Mouse (Mus musculus) heart, embryonic 16.5 days (tissue): ENCODE results near the gene Ssh2. TPM values are rescaled to one million over a fixed set of nuclear protein-coding genes. Genes with fewer than 3 reads are reported as not detected.
A peak's percentile ranks its signal among the peaks of the same experiment; 100 is the strongest.

Source experiments
- ATAC-seq: fragments of 200-750 bp; cut with Nextera tagmentation; replicated peaks from 2 replicates; pipeline ENCODE4 v1.8.0; 2017; ENCODE audit warnings: moderate number of reproducible peaks; ENCODE audit not compliant: insufficient read depth, low FRiP score; ENCODE audit errors: extremely low read depth
- H3K27ac ChIP-seq: fragments of 300-500 bp; sonication (generic); 2 replicates; pipeline ENCODE4 v1.5.1; 2014; ENCODE audit warnings: mild to moderate bottlenecking, low read length, control low read depth, moderate library complexity
- H3K27me3 ChIP-seq: fragments of 300-500 bp; sonication (generic); 2 replicates; pipeline ENCODE4 v1.6.1; 2014; ENCODE audit warnings: low read length, mixed read lengths; ENCODE audit not compliant: control insufficient read depth, insufficient read depth
- H3K36me3 ChIP-seq: fragments of 300-500 bp; sonication (generic); 2 replicates; pipeline ENCODE4 v1.6.1; 2014; ENCODE audit not compliant: control insufficient read depth, insufficient read depth
- H3K4me1 ChIP-seq: fragments of 300-500 bp; sonication (generic); 2 replicates; pipeline ENCODE4 v1.6.1; 2014; ENCODE audit warnings: low read length, mixed read lengths; ENCODE audit not compliant: control insufficient read depth, insufficient read depth
- H3K4me2 ChIP-seq: fragments of 300-500 bp; sonication (generic); 2 replicates; pipeline ENCODE4 v1.6.1; 2014; ENCODE audit warnings: low read depth, mild to moderate bottlenecking, control low read depth, low read length
- H3K4me3 ChIP-seq: fragments of 300-500 bp; sonication (generic); 2 replicates; pipeline ENCODE4 v1.5.1; 2014; ENCODE audit warnings: mild to moderate bottlenecking, control low read depth, low read length
- H3K9ac ChIP-seq: fragments of 300-500 bp; sonication (generic); 2 replicates; pipeline ENCODE4 v1.6.1; 2014; ENCODE audit warnings: low read length, control low read depth
- H3K9me3 ChIP-seq: fragments of 300-500 bp; sonication (generic); replicated peaks from 2 replicates; pipeline ENCODE4 v1.6.1; 2016; ENCODE audit warnings: low read length; ENCODE audit not compliant: control insufficient read depth
- WGBS: fragments of 180-500 bp; shearing (Covaris S2); extraction: QIAGEN DNeasy Blood & Tissue Kit; methylation state at CpG from one replicate; pipeline ENCODE4 v1.1.7; 2014; 5-methylcytosine and 5-hydroxymethylcytosine counted together
- polyA plus RNA-seq: library from polyadenylated mRNA; unstranded; fragments of >200 nt; fragmentation: Nextera tagmentation; extraction: Ambion mirVana; gene quantifications from 2 replicates; pipeline ENCODE4 v1.2.1, GENCODE M21; 2015

Gene Ssh2
- polyA plus RNA-seq, 1 experiment from 2014 or later: 25.5 TPM

DNA sequence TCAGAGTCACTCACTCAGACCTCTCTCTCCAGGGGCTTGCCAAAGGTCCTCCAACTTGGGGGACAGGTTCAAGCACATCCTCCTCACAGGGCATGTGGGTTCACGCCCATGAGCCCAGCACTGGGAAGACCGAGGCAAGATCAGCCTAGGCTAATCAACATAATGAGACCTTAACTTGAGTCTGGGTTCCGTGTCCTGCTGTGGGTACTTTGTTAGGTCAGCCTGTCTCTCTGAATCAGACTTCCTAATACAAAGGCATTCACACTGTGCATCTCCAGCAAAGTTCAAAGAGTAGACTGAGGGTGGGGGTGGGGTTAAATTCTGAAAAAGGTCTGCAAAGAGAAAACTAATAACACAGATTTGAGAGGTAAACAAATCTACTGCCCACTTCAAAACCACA, 249.0 kb downstream of the Ssh2 start:
- WGBS: 72% methylated on average over 3 of the region's 3 CpGs
- Histone ChIP-seq H3K9ac (peak overlapping the region; percentile 23; the same call in 1 of the 2 replicates), H3K4me1 (peaks cover 43% of the 10 kb centered on the region), H3K4me3 (no peak overlapping the region), H3K27me3 (no peaks in the 10 kb centered on the region; the same call in 1 of the 2 replicates), H3K36me3 (0 out of 2 replicates have a peak, but pooled peaks cover 2% of the 10 kb centered on the region), H3K4me2 (no peak overlapping the region), H3K27ac (peak overlapping the region; percentile 97), H3K9me3 (no peaks in the 10 kb centered on the region)
- no peak for ATAC-seq

DNA sequence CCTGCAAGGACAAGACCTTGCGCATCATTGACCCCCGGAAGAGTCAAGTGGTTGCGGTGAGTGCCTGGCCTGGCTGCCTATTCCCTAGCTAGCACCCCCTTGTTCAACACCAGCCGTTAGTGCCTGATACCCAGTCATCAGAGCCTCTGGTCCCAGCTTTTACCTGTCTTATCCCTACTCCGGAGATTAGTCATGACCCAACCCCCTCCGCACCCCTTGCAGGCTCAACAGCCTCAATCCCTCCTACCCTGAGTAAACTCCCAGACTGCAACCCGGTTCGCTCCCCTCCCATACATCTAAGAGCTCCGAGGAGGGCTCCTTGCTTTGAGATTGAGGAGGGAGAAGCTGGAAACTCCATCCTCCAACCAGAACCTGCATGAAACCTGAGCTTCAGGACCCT, 250.5 kb downstream of the Ssh2 start:
- Histone ChIP-seq H3K27ac (no peak overlapping the region), H3K27me3 (no peaks in the 10 kb centered on the region; the same call in 1 of the 2 replicates), H3K9me3 (no peaks in the 10 kb centered on the region), H3K4me1 (peaks cover 36% of the 10 kb centered on the region), H3K4me2 (no peak overlapping the region), H3K4me3 (no peak overlapping the region), H3K9ac (no peak overlapping the region), H3K36me3 (peaks cover 6% of the 10 kb centered on the region; the same call in 1 of the 2 replicates)
- 41% methylated on average over 9 of the region's 9 CpGs for WGBS
- no peak for ATAC-seq

DNA sequence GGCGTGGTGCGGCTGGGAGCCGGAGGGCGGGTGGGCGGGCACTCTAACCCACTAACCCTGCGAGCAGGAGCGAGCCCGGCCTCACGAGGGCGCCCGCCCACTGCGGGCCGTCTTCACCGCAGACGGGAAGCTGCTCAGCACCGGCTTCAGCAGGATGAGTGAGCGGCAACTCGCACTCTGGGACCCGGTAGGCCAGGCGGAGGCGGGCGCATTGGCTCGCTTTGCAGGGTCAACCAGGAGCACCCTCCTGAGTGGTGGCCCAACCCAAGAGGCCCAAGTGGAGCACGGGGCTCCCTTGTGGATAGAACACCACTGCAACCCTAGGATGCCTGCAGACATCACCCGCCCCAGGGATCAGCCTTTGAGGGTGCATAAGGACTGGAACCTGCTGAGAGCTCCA, 251.1 kb downstream of the Ssh2 start:
- H3K4me2 ChIP-seq: peak overlapping the region; percentile 25; the same call in 1 of the 2 replicates
- no peak overlapping the region for H3K4me3 ChIP-seq
- 13% methylated on average over 25 of the region's 25 CpGs for WGBS
- H3K36me3 ChIP-seq: peaks cover 12% of the 10 kb centered on the region
- H3K27ac ChIP-seq: no peak overlapping the region
- ATAC-seq: no peak
- H3K9ac ChIP-seq: no peak overlapping the region
- H3K4me1 ChIP-seq: peaks cover 33% of the 10 kb centered on the region
- no peaks in the 10 kb centered on the region; the same call in 1 of the 2 replicates for H3K27me3 ChIP-seq
- no peaks in the 10 kb centered on the region for H3K9me3 ChIP-seq

DNA sequence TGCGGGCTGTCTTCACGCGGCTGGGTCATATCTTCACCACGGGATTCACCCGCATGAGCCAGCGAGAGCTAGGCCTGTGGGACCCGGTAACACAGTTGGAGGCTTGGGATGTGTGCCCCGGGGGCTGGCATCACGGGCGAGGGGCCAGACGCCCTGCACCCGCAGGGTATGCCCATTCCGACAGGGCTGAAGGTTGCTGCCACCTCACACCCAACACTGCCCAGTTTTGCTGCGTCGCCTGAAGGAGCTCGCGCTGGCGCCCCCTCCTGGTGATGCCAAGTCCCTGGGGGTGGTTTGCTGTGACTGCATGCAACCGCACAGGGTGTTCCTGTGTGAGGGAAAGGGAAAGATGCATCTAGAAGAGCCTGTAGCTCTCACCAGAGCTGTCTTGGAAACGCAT, 251.7 kb downstream of the Ssh2 start:
- Histone ChIP-seq H3K36me3 (peaks cover 13% of the 10 kb centered on the region), H3K9me3 (no peaks in the 10 kb centered on the region), H3K4me1 (peaks cover 33% of the 10 kb centered on the region), H3K4me3 (peak overlapping the region; percentile 18; the same call in 1 of the 2 replicates), H3K9ac (peak overlapping the region; percentile 16; the same call in 1 of the 2 replicates), H3K27me3 (no peaks in the 10 kb centered on the region; the same call in 1 of the 2 replicates), H3K27ac (no peak overlapping the region), H3K4me2 (peak overlapping the region; percentile 25; the same call in 1 of the 2 replicates)
- no peak for ATAC-seq
- 20% methylated on average over 20 of the region's 20 CpGs for WGBS

DNA sequence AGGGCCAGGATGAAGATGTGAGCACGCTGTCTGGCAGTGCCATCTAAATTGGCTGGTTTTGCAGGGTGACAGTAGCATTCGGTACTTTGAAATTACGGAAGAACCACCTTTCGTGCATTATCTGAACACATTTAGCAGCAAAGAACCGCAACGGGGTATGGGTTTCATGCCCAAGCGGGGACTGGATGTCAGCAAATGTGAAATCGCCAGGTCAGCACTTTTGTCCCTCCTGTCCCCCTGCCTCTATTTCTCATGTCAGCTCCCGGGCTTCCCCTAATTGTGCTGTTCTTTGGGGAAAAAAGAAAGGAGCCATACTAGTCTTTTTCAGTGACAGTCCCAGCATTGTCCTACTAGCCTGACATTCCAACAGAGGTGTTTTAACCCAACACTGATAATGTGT, 252.3 kb downstream of the Ssh2 start:
- no peak for ATAC-seq
- peaks cover 13% of the 10 kb centered on the region for H3K36me3 ChIP-seq
- H3K4me3 ChIP-seq: no peak overlapping the region
- H3K27me3 ChIP-seq: no peaks in the 10 kb centered on the region; the same call in 1 of the 2 replicates
- H3K4me1 ChIP-seq: peaks cover 32% of the 10 kb centered on the region
- no peak overlapping the region for H3K4me2 ChIP-seq
- no peaks in the 10 kb centered on the region for H3K9me3 ChIP-seq
- H3K27ac ChIP-seq: no peak overlapping the region
- H3K9ac ChIP-seq: no peak overlapping the region
- 85% methylated on average over 9 of the region's 9 CpGs for WGBS

DNA sequence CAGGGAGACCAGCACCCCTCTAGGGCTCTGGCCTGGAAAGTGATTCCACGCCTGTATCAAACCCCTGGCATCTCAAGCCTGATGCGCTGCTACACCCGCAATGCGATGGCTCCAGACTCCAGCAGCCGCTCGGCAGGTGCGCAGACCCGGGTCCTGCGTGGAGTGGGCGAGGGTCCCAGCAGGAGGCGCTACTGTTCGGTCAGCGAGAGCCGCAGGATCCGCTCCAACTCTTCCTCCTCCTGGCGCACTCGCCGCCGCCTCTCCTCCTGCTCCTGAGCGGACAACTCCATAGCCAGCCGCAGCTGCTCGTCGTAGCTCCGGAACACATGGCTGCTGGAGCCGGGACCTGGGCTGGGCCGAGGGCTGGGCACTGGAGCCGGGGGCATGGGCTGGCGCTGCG, 255.3 kb downstream of the Ssh2 start:
- no peaks in the 10 kb centered on the region for H3K27me3 ChIP-seq
- 0 out of 2 replicates have a peak, but pooled peaks cover 4% of the 10 kb centered on the region for H3K4me1 ChIP-seq
- ATAC-seq: no peak
- H3K36me3 ChIP-seq: peaks cover 13% of the 10 kb centered on the region
- WGBS: 77% methylated on average over 27 of the region's 29 CpGs
- H3K9ac ChIP-seq: no peak overlapping the region
- H3K4me3 ChIP-seq: no peak overlapping the region
- no peak overlapping the region for H3K4me2 ChIP-seq
- no peaks in the 10 kb centered on the region for H3K9me3 ChIP-seq
- H3K27ac ChIP-seq: no peak overlapping the region

DNA sequence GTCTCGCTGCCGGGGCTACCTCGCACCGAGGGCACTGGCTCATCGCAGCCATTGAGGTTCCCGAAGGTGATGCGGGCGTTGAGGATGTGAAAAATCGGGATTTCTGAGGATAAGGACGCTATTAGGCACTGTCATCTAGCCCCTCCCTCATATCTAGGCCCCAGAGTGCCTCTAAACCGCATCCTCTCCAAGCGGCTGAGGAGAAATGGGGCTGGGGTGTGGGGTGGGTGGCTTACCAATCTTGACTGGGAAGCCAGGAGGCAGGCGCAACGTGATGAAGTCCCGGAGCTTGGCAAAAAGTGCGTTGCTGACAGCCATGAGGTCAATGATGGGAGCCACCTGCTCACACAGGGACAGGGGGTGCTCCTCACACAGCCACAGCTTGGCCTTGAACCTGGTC, 256.7 kb downstream of the Ssh2 start:
- Histone ChIP-seq H3K36me3 (peaks cover 13% of the 10 kb centered on the region), H3K4me2 (no peak overlapping the region), H3K27ac (no peak overlapping the region), H3K4me1 (0 out of 2 replicates have a peak, but pooled peaks cover under 1% of the 10 kb centered on the region), H3K27me3 (no peaks in the 10 kb centered on the region), H3K9ac (no peak overlapping the region), H3K4me3 (no peak overlapping the region), H3K9me3 (no peaks in the 10 kb centered on the region)
- WGBS: 85% methylated on average over 16 of the region's 16 CpGs
- no peak for ATAC-seq

DNA sequence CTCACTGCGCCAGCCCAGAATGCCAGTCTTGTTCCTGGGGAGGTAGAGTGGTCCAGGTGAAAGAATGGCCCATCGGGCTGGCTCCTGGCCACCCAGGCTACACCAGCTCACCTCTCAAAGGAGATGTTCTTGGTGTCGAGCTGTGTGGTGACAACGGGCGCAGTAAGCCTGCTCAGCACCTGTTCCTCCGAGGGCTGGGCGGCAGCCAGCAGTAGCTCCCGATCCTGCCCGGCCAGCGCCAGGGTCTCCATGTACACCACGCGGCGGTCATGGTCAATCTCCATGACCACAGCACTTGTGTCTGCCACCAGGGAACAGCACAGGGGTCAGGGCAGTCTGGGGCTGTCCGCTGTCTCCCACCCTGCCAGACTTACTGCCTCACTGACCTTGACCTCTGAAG, 260.1 kb downstream of the Ssh2 start:
- 93% methylated on average over 14 of the region's 14 CpGs for WGBS
- no peaks in the 10 kb centered on the region for H3K27me3 ChIP-seq
- peaks cover 10% of the 10 kb centered on the region for H3K36me3 ChIP-seq
- H3K4me1 ChIP-seq: no peaks in the 10 kb centered on the region
- H3K4me3 ChIP-seq: no peak overlapping the region
- no peak overlapping the region for H3K4me2 ChIP-seq
- no peak for ATAC-seq
- no peaks in the 10 kb centered on the region for H3K9me3 ChIP-seq
- no peak overlapping the region for H3K27ac ChIP-seq
- H3K9ac ChIP-seq: no peak overlapping the region

DNA sequence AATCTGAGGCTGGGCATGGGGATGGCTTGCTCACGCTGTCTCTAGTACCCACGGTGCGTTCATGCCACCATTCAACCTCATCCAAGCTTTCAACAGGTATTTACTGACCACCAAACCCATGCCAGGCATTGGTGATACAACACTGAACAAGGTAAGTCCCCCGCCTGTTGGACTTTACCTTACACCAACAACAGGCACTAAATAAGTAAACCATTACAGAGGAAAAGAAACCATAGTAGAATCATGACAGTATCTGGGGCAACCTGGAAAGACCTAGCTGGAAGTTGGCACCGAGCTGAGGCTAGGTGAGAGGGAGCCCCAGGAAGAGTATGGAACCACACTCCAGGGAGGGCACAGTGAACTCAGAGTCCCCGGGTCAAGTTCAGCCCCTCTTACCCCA, 260.8 kb downstream of the Ssh2 start:
- 84% methylated on average over 6 of the region's 6 CpGs for WGBS
- Histone ChIP-seq H3K4me2 (no peak overlapping the region), H3K36me3 (peaks cover 4% of the 10 kb centered on the region), H3K4me1 (no peaks in the 10 kb centered on the region), H3K9me3 (no peaks in the 10 kb centered on the region), H3K9ac (no peak overlapping the region), H3K27ac (no peak overlapping the region), H3K27me3 (no peaks in the 10 kb centered on the region), H3K4me3 (no peak overlapping the region)
- no peak for ATAC-seq
